Mouse (Mus musculus) lung, adult 2 months (tissue): ENCODE results near the gene Dhx30.

ENCODE experiments used
- CTCF ChIP-seq: fragments of 200-500 bp; IDR thresholded peaks from 2 replicates; pipeline ENCODE4 v1.5.1; 2011; ENCODE audit warnings: mild to moderate bottlenecking, low read length, control low read depth; ENCODE audit not compliant: insufficient read depth
- POLR2A ChIP-seq: fragments of 200-500 bp; IDR thresholded peaks from 2 replicates; pipeline ENCODE4 v1.6.1; 2011; ENCODE audit warnings: low read depth, mild to moderate bottlenecking, control low read depth, low read length, borderline replicate concordance; ENCODE audit errors: extremely low read depth

GRCm38 (mm10) chr9:110062861-110063260 lies 54.8 kb downstream of the Dhx30 start:
- TF ChIP-seq POLR2A (no peak), CTCF (no peak)
